Mouse (Mus musculus) mammary gland, adult 2 months (tissue): ENCODE data around the gene Pramel5. TPM values are rescaled to one million over a fixed set of nuclear protein-coding genes. Genes with fewer than 3 reads are reported as not detected.

Source experiments
- polyA plus RNA-seq: library from polyadenylated mRNA; depleted of rRNA; stranded (reverse); fragments of >200 nt; gene quantifications from 2 replicates; pipeline ENCODE4 v1.2.3, GENCODE M21; 2012; ENCODE audit warnings: low replicate concordance; rRNA removed

The Pramel5 gene
- not detected in 2 replicates for polyA plus RNA-seq

GRCm38 (mm10) chr4:144280388-144280787, at the start of gene Pramel5:
Gene Pramel5 (minus strand): TSS chr4:144280488.

GRCm38 (mm10) chr4:144329949-144330348, 49.7 kb upstream of the Pramel5 start, which contains the start of gene Gm13128:
Gene Gm13128 (plus strand): TSS chr4:144330249.

Other genes starting within 250 kb of the Pramel5 start
- not detected in 2 replicates for gene Pramel4, start 221.4 kb downstream of the Pramel5 start, polyA plus RNA-seq
- gene Gm13102, start 174.0 kb downstream of the Pramel5 start, polyA plus RNA-seq, result not detected in 2 replicates
- gene Oog3, start 117.8 kb downstream of the Pramel5 start, polyA plus RNA-seq, result not detected in 2 replicates
- gene Oog2, start 89.8 kb downstream of the Pramel5 start, polyA plus RNA-seq, result not detected in 2 replicates
- gene C87977, start 67.2 kb downstream of the Pramel5 start, polyA plus RNA-seq, result not detected in 2 replicates
- not detected in 2 replicates for gene Gm13128, start 49.8 kb upstream of the Pramel5 start, polyA plus RNA-seq
- gene Gm13119, start 77.5 kb upstream of the Pramel5 start, polyA plus RNA-seq, result not detected in 2 replicates
- gene Pramef20, start 97.4 kb upstream of the Pramel5 start, polyA plus RNA-seq, result not detected in 2 replicates
- 0.26 TPM in 1 of 2 replicates, not detected in the other for gene Pramef12, start 128.0 kb upstream of the Pramel5 start, polyA plus RNA-seq
- not detected in 2 replicates for gene 1700012P22Rik, start 158.3 kb upstream of the Pramel5 start, polyA plus RNA-seq
- not detected in 2 replicates for gene Gm9944, start 172.8 kb upstream of the Pramel5 start, polyA plus RNA-seq
- gene Aadacl3, start 183.3 kb upstream of the Pramel5 start, polyA plus RNA-seq, result 0.04 TPM in 1 of 2 replicates, not detected in the other
- not detected in 2 replicates for gene 9430007A20Rik, start 239.3 kb upstream of the Pramel5 start, polyA plus RNA-seq